13 mouse cellular contexts compared by ENCODE assay signal in the genomic region with DNA sequence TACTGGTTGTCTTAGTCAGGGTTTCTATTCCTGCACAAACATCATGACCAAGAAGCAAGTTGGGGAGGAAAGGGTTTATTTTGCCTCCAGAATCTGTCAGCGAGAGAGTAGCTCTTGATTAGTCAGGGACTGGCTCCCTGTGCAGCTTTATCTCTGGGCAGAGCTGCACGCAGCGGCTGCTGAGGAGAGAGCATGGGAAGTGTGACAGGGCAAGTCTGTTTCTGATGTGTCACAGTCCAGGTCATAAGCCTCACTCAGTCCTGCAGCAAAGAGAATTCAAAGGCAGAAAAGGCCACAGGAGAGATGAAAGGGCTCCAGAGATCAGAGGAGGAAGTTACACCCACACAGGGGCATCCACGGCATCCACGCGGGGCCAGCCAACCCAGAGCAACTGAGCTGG. TPM values are rescaled to one million over a fixed set of nuclear protein-coding genes. Genes with fewer than 3 reads are reported as not detected.
DNase-seq lines count a peak whose midpoint lies in the region; ATAC-seq lines count a peak whose summit lies in the region.
"Had no signal": no experiment of that assay in that cellular context is flagged by ENCODE, and none has a peak within 500 bp of the region (broad histone marks: within the 10 kb centered on the region; RNA-seq: fewer than 3 reads in every experiment).

No protein-coding gene starts in this region.

- DNase-seq in adrenal gland, postnatal 36 days, result peak; percentile 37 to 42
- DNase-seq in retina, postnatal 1 day, result peak; percentile 6
- DNase-seq in spleen, postnatal 4 days (ENCODE audit: low spot score in 2 of 2), result no peak
- DNase-seq: cerebellum, adult 8-10 months; kidney, adult 11 months; thymus, postnatal 4 days had no signal

- H3K27me3 ChIP-seq in megakaryocyte, embryonic 14.5 days (replicated peaks), result peaks cover 8% of the 10 kb centered on the region
- H3K27me3 ChIP-seq in heart, embryonic 13.5 days (replicated peaks), result no peaks in the 10 kb centered on the region
- no peaks in the 10 kb centered on the region for H3K27me3 ChIP-seq in forebrain, embryonic 13.5 days
- H3K27me3 ChIP-seq in kidney, embryonic 14.5 days (ENCODE audit: control insufficient read depth, insufficient read depth, low read length), result no peaks in the 10 kb centered on the region
- H3K27me3 ChIP-seq: hindbrain, embryonic 13.5 days had no signal

- H3K9me3 ChIP-seq in megakaryocyte, embryonic 14.5 days, result peaks cover 3% of the 10 kb centered on the region; the same call in 1 of the 2 replicates
- H3K9me3 ChIP-seq in heart, embryonic 13.5 days, result no peaks in the 10 kb centered on the region
- no peaks in the 10 kb centered on the region for H3K9me3 ChIP-seq in forebrain, embryonic 13.5 days (replicated peaks)
- H3K9me3 ChIP-seq in kidney, embryonic 14.5 days (ENCODE audit: control insufficient read depth, low read length), result no peaks in the 10 kb centered on the region
- H3K9me3 ChIP-seq: hindbrain, embryonic 13.5 days; limb, embryonic 12.5 days had no signal

- H3K36me3 ChIP-seq in megakaryocyte, embryonic 14.5 days (replicated peaks; ENCODE audit: low read length), result peaks cover 8% of the 10 kb centered on the region
- no peaks in the 10 kb centered on the region for H3K36me3 ChIP-seq in heart, embryonic 13.5 days
- H3K36me3 ChIP-seq in forebrain, embryonic 13.5 days (ENCODE audit: poor library complexity, severe bottlenecking), result no peaks in the 10 kb centered on the region
- H3K36me3 ChIP-seq in kidney, embryonic 14.5 days (ENCODE audit: control insufficient read depth, insufficient read depth, low read length), result no peaks in the 10 kb centered on the region
- H3K36me3 ChIP-seq: hindbrain, embryonic 13.5 days; limb, embryonic 12.5 days had no signal

- H3K4me1 ChIP-seq in megakaryocyte, embryonic 14.5 days, result peaks cover 62% of the 10 kb centered on the region
- peaks cover 25% of the 10 kb centered on the region for H3K4me1 ChIP-seq in heart, embryonic 13.5 days
- H3K4me1 ChIP-seq in forebrain, embryonic 13.5 days, result peaks cover 10% of the 10 kb centered on the region
- H3K4me1 ChIP-seq in kidney, embryonic 14.5 days (ENCODE audit: control insufficient read depth, insufficient read depth, low read length), result no peaks in the 10 kb centered on the region
- H3K4me1 ChIP-seq: limb, embryonic 12.5 days had no signal

- H3K4me2 ChIP-seq in heart, embryonic 13.5 days, result 0 out of 2 replicates have a peak overlapping the region, but pooled peaks have one; percentile 7
- no peak overlapping the region for H3K4me2 ChIP-seq in forebrain, embryonic 13.5 days
- no peak overlapping the region for H3K4me2 ChIP-seq in kidney, embryonic 14.5 days (replicated peaks; ENCODE audit: low read depth, low read length)
- H3K4me2 ChIP-seq: hindbrain, embryonic 13.5 days; limb, embryonic 12.5 days had no signal

- H3K27ac ChIP-seq in heart, embryonic 13.5 days (replicated peaks), result peak overlapping the region; percentile 30; the same call in 1 of the 2 replicates
- no peak overlapping the region for H3K27ac ChIP-seq in forebrain, embryonic 13.5 days
- H3K27ac ChIP-seq in kidney, embryonic 14.5 days (ENCODE audit: low read depth, low read length), result no peak overlapping the region
- H3K27ac ChIP-seq: hindbrain, embryonic 13.5 days; limb, embryonic 12.5 days had no signal

- H3K4me3 ChIP-seq in megakaryocyte, embryonic 14.5 days (replicated peaks), result peak overlapping the region; percentile 52
- no peak overlapping the region for H3K4me3 ChIP-seq in heart, embryonic 13.5 days
- H3K4me3 ChIP-seq in forebrain, embryonic 13.5 days, result no peak overlapping the region
- no peak overlapping the region for H3K4me3 ChIP-seq in kidney, embryonic 14.5 days (ENCODE audit: low read length)
- H3K4me3 ChIP-seq: hindbrain, embryonic 13.5 days; limb, embryonic 12.5 days had no signal

- 8% methylated on average over 6 of the region's 6 CpGs for WGBS in heart, embryonic 13.5 days
- WGBS in forebrain, embryonic 13.5 days, result 59% methylated on average over 6 of the region's 6 CpGs
- 23% methylated on average over 6 of the region's 6 CpGs for WGBS in kidney, embryonic 14.5 days

- ATAC-seq in megakaryocyte, adult 5-6 weeks (ENCODE audit: poor library complexity, severe bottlenecking), result no peak
- no peak; the same call in 1 of the 2 replicates for ATAC-seq in heart, embryonic 13.5 days (ENCODE audit: extremely low read depth, insufficient number of reproducible peaks, low FRiP score, low TSS enrichment)
- no peak for ATAC-seq in forebrain, embryonic 13.5 days
- no peak for ATAC-seq in kidney, embryonic 14.5 days (ENCODE audit: low FRiP score, low TSS enrichment)

- H3K9ac ChIP-seq in heart, embryonic 13.5 days, result no peak overlapping the region
- no peak overlapping the region for H3K9ac ChIP-seq in forebrain, embryonic 13.5 days
- H3K9ac ChIP-seq in kidney, embryonic 14.5 days (ENCODE audit: low read depth, low read length), result no peak overlapping the region
- H3K9ac ChIP-seq: hindbrain, embryonic 13.5 days; limb, embryonic 12.5 days had no signal

RNA-seq across cellular contexts. Expression of a gene that starts 47.8 kb away (rescaled TPM):
- 2.4 and 3.0 TPM in 2 replicates for polyA plus RNA-seq in megakaryocyte, embryonic 14.5 days (2012; ENCODE audit: insufficient read depth, low replicate concordance)
- total RNA-seq in megakaryocyte, adult 5-6 weeks (2015), result 8.6 and 13.0 TPM in 2 replicates
- 7.7 and 7.9 TPM in 2 replicates for total RNA-seq in megakaryocyte, adult 5-6 weeks (2017)
- total RNA-seq in adrenal gland, postnatal 36 days (2021), result 10 to 100 TPM; 15.1 to 16.3 TPM
- polyA plus RNA-seq in heart, embryonic 13.5 days (2015; fragmentation: Nextera tagmentation; extraction: Ambion mirVana), result 6.9 and 7.7 TPM in 2 replicates
- polyA plus RNA-seq in forebrain, embryonic 13.5 days (2015; fragmentation: Nextera tagmentation; extraction: Ambion mirVana), result 12.1 and 13.9 TPM in 2 replicates
- polyA plus RNA-seq in kidney, embryonic 14.5 days (2014; fragmentation: Nextera tagmentation; extraction: Ambion mirVana), result 9.7 and 16.1 TPM in 2 replicates

Comparison
In these comparisons a context has a peak if more than half of its experiments do, and no peak if none do; other contexts are left out.
1. DNase-seq: peak in adrenal gland, postnatal 36 days (2 of 2) and retina, postnatal 1 day (single experiment); none in spleen, postnatal 4 days (0 of 2).